Mouse (Mus musculus): ENCODE results near the gene Dscaml1.

Dscaml1 gene

DNA sequence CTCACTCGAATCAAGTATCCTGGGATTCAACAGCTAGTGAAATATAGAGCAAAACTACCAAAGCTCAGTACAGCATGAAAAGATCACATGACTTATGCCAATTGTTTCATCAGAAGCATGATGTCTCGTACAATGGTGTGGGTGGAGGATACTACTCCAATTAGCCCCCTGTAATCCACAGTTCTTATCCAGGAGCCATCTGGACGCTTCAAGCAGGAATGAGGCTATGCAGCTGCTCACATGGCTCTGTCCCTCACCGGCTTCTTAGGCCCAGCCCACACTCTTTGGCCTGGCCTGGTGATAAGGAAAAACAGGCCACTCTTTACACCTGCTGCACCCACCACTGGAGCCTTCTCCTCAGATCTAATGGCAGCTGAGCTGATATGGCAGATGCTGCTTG lies 208.6 kb downstream of the Dscaml1 start:
- no peak for DNase-seq (ENCODE audit: low spot score)

DNA sequence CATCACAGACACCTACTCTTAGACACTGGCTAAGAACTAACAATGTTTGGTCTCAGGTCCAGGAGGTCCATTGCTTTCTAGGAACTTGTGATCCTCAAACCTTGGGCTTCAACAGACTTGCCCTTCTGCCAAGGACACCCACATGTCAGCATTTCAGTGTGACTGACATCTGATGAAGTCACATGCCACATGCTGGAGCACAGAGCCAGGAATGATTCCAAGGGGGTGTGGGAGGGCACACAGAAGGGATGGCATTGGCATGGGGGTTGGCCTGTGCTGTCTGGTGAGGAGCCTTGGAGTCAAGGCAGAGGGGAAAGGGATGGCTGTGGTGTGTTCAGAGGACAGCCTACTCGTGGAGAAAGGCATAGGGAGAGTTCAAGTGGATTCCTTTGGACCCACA lies 210.9 kb downstream of the Dscaml1 start:
- no peak for DNase-seq (ENCODE audit: low spot score)

DNA sequence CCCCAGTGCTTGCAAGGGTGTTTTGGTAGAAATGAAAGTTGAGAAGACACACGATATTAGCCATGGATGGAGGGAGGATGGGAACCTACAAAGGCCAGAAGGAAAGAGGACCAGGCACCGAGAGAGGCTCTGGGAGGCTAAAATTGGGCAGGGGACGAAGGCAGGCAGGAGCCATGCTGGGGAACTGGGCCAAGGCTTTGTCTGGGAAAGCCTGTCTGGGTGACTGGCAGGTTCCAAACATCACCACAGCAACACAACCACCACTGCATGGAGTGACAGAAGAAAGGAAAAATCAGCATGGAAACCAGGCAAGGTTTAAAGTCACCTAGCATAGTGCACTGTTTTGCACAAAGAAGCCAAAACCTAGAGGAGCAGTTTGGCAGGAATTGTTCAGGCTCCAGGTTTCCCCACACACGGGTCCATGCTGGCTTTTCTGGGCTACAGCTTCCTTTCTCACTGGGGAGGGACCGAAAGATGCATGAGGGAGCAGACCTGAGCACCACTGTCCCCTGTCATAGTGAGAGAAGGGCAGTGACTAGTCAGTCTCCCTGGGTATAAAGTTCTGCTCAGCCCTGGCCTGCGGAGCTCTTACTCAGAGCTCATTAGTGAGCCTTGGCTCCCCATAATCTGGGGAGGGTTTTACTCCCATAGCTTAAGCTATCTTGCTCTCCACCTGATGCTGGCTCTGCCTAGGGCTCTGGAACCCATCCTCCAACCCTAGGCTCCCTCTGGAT lies 211.9 kb downstream of the Dscaml1 start:
- DNase-seq (ENCODE audit: low spot score): no peak

DNA sequence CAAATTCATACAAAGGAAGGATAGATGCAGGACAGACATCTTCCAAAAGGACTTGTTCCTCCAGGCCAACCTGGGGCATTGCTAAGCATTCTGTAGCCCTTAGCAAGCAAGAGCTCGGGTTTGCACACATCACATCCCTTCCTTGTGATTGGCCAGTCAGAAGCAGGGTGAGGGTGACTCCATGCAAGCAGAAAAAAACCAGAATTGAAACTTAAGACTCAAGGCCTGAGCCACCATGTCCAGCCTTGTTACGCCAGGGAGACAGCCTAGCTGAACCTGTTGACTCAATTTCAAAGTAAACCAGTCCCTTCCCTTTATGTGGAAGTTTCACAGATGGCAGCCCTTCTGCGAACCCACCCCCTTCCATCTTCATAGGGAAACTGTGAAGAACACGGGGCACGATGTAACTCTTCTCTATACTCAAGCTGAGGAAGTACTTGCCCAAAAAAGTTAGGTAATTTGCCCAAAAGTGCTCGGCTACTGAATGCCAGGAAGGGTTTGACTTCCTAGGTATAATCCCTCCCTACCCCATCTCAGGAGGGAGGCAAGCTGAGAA lies 218.5 kb downstream of the Dscaml1 start:
- no peak for DNase-seq (ENCODE audit: low spot score)

DNA sequence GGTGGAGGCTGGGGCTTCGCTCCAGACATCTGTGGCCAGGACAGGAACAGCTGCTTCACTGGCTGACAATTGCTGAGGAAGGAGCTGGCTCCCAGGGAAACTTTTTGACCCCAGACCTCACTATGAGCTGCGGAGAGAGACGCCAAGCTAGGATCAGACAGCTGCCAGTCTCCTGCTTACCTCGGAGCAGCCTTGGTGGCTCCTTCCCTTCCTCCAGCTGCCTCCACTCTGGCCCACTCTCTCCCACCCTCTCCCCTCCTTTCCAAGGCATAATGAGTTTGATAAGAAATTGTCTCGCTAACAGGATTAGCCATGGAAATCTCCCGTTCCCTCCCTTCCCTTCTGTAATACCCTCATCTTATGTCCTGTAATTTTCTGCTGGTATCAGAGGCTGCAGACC lies 219.1 kb downstream of the Dscaml1 start:
- DNase-seq (ENCODE audit: low spot score): no peak

DNA sequence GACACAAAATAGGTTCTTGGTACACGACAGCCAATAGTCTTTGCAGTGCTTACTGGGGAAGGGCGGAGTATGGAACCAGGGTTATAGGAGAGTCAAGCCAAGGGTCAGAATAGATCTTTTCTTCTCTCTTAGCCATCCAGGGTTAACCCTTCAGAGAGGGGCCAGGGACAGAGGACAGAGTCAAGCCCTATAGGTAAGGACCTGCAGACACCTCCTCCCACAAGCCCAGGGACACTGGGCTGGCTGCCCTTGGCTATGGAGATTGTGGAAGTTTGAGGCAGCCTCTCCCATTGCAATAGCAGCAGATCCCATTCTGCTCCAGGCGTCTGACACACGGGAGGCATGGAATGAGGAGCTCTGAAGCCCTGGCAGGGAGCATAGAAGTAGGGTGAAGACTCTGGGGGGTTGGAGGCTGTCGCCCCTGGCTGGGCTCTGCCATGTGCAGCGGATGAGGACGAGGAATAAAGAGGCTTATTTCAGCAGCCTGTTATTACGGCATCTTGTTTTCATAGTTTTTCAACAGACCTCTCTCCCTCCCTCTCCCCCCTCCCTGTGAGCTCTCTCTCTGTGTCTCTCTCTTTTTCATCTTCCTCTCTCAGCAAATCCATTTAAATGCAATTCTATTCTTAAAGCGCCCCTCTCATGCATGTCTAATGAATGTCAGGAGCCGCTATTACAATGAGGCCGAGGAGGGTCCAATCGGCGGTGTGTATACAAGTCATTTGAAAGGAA lies 224.8 kb downstream of the Dscaml1 start:
- no peak for DNase-seq (ENCODE audit: low spot score)

DNA sequence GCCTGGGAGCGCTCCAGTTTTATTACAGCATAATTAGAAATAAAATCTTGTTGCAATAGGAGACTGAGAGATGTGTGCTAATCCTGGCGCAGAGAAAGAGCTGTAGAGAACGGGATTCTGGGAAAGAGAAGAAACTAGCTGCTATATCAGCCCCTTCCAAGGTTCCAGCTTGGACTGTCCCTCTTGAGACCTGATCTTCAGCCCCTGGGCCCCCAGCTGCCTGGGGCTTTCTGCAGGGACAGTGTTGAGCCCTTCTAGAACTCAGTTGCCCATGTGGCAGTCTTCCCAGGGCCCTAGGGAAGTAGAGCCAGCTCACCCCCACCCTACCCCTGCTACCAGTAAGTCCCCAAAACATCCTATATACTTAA lies 225.4 kb downstream of the Dscaml1 start:
- DNase-seq (ENCODE audit: low spot score): no peak

DNA sequence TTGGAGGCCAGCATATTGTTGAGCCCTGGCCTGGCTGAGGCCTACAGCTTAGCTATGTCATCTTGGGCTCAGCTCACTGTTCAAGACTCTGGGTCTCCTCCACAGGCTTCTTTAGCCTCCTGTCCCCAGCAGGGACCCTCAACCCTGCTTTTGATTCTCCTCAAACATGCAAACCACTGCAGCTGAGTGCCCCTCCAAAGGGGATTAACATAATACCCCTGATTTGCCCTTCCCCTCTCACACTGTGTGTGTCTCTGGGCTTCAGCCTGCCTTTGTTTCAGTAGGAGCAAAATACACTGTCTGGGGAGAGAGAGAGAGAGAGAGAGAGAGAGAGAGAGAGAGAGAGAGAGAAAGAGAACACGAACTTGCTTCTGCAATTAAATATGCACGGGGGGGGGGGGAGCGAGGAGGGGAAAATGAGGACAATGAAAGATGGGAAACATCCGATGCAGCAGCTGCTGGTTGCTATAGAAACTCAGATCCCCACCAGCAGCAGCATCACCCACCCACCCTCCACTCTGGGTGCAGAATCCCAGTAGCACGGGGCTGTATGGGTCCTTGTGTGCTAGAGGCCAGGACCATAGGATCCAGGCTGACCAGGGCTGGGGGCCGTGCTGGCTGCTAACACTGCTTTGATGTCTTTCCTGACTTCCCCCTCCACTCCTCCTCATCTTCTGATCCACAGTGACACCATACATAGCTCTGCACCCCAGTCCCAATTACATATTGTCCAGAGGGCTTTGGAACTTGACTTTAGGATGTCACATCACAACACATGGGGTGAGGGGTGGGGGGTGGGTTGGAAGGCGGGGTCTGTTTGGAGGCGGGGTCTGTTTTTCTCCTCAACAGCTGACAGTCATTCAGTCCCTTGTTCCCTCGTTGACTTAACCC lies 231.0 kb downstream of the Dscaml1 start:
- DNase-seq (ENCODE audit: low spot score): no peak

DNA sequence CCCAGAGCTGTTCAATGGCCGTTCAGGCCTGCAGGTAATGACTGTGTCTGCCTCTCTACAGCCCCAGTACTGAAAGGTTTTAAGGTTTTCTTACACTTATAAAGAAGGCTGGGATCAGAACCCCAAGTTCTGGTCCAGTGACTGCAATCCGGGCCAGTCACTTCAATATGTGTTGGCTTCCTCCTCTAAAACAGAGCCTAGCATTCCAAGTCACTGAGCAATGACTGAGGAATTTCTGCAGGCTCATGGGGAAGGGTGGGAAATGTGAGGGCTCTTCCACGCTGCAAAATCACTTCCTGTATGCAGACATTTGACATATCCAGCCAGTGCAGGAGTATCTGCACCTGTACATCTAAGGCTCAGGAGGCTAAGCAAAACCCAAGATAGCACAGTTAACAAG lies 233.8 kb downstream of the Dscaml1 start:
- DNase-seq (ENCODE audit: low spot score): no peak

DNA sequence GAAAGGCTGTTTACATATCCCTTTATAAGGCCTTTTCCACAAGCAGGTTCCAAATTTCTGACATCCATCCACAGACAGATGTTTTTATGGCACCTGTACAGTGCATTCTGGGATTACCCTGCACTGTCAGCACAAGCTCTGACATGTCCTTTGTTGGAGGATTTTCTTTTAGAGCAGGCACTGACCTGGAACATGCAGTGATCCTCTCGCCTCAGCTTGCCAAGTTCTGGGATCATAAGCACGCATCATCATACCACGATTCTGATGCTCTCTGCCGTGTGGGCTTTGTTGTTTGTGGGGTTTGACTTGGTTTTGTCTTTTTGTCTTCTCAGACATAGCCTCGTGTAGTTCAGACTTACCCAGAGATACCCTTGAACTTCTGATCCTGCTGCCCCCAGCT lies 236.0 kb downstream of the Dscaml1 start:
- DNase-seq (ENCODE audit: low spot score): no peak

DNA sequence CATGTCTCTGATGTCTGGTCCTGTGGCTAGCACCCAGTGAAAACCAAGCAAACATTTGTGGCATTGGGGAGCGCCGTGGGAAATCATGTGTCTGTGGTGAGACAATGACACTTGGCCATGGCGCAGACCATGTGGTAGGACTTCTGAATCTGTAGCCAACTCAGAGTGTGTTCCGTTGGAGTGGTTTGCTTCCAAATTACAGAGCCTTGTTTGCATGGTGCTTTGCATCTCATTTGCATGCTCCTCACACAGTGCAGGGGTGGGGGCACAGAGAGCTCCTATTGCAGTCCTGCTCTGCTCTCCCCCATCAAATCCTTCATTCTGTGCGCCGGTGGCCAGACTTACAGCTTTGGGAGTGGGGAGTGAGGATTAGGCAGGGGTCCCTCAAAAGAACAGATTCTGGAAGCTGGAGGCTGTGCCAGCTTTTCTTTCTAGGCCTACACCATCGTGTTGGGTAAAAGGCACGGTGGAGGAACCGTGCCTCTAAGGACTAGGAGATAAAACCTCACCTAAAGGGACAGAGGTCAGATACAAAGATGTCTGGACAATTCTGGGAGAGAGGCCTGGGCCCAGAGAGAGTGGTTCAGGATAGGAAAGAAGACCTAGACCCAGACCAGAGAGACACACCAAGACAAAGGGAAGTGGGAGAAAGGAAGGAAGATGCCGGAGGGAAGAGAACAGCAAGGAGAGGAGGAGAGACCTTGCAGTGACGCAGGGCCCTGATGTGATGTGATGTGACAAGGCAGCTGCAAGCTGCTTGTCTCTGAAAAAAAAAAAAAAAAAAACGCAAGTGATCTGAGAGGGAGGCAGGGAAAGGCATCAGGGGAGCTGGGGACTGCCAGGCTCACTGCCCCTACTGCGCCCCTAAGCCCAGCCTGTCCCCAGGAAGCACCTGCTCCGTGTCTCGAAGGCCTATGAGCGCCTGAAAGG lies 237.2 kb downstream of the Dscaml1 start:
- no peak for DNase-seq (ENCODE audit: low spot score)

DNA sequence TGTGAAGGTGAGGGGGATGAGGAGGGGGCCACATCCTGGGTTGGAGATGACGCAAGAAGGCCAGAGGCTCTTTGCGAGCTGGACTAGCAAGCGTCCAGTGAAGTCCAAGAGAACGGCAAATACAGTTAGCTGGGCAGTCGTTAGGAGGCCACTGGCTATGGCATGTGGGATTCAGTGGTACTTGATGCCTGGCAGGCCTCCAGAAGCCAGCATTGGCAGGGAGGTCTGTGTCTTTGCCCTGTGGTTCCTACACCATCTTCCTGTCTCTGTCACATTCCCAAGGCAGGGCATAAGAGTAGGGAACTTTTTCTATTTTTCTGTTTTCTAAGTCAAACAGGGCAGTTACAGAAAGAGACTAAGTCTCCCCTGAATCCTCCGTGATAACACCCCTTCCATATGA lies 237.9 kb downstream of the Dscaml1 start:
- DNase-seq (ENCODE audit: low spot score): no peak

DNA sequence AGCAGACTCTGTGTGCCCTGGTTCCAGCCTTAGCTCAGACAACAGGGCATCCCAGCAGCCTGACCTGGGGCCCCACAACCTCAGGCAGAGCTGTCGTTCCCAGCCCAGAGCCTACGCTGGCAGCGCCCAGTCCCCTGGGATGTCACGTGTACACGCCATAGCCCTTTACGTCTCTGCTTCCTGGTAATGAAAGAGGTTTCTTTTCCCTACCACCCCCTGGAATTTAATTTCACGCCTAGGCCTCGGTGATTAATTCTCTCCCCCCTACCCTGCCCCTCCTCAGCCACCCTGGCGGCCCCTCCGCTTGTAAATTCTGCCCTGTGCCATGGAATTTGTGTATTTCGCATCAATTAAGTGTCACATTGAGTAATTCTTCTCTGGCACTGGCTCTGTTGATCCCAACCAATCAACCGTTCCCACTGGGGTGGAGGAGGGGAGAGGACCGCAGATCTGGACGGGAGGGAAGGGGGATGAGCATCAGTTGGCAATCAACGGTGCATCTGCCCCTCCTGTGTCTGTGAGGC lies 238.5 kb downstream of the Dscaml1 start:
- DNase-seq (ENCODE audit: low spot score): no peak

DNA sequence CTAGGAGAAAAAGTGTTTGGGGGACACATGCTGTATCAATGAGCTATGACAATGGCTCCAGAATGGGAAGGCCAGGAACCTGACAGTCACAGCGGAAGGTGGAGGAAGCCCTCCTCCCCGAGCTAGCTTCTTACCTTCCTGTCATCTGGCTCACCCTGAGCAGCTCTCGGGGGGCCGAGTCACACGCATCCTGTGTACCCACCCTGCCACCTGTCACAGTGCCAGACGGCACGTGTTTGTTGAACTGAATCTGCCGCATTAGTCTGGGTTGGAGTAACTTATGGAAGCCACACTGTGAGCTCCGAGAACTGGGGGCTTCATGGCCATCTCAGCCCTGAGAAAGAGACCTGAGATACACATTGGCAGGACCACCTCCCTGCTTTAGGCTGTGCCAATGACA lies 249.5 kb downstream of the Dscaml1 start:
- DNase-seq (ENCODE audit: low spot score): no peak

DNA sequence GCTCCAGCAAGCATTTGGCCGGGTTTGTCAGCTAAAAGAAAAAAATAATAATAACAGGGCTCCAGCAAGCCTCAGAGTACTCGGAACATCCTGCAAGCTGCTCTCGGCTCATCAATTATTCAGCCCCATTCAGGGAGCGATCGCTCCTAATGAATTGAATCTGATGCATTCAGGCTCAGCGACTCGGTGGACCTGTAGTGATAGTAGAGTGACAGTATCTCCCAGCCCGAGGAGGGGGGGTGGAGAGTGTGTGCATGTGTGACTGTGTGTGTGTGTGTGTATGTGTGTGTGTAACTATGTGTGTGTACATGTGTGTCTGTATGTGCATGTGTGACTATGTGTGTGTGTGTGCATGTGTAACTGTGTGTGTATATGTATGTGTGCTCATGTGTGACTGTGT lies 250.2 kb downstream of the Dscaml1 start:
- no peak for DNase-seq (ENCODE audit: low spot score)

DNA sequence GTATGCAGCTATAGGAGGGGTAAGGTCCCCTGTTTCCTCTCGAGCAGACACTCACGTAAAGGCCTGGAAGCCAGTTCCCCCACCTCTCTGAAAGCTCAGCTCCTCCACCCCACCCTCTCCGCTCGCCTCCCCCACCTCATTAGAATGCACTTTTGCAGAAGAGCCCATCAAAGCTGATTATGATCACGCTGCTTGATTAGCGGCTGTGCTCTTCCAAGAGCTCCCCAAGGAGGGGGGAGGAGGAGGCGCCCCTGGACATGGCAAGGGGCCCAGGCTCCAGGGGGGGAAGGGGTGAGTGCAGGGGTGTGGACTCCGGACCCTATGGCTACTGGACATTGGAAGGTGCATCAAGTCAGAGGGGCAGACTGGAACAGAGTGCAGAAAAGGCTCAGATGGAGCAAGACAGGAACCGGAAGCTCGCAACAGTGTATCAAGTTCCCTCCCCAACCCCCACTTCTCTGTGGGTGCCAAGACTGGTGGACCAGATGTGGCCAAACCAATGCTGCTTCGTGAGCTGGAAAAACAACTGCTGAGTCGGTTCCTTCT lies 250.9 kb downstream of the Dscaml1 start:
- DNase-seq (ENCODE audit: low spot score): no peak

DNA sequence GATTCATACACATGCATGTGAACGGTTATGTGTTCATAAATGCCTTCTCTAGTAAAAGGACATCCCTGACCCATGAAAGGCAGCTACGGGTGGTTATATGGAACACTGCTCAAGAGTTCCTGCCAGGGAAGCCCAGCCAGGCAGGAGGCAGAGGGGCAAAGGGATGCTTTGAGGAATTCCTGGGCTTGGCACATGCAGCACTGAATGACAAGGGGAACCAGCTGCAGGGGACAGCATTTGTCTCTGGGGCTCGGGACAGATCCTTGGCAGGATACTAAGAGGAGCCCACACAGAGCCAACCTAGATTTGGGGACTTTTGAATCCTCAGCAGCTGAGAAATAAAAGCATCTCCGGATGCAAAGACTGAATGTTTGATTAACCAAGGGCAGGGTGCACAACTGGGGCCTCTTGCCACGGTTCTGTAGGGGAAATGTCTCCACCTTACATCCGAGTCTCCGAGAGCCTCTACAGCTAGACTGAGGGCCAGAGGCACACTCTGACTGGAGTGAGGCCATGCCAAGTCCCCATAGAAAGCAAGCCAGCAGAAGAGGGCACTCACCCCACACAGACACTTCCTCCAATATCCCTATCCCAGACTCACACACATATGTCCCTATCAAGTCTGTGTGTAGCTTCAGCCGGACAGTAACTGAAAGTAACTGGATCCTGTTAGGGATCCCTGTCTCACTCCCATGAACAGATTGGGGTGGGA lies 251.7 kb downstream of the Dscaml1 start:
- DNase-seq (ENCODE audit: low spot score): no peak

DNA sequence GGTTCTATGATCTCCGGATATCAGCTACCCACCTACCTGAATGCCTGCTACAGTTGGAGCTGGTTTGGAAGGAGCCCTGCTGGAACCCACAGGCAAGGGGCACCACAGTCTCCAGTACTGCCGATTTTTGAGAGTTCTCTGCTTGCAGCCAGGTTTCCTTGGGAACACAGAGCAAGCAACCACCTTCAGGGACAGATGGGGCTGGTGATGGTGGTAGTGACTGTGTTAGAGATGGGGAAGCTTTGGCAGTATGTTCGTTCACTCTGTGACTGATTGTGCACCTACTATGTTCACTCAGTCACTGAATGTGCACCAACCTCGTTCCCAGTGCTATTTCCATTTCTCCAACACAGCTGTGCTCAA lies 252.2 kb downstream of the Dscaml1 start:
- no peak for DNase-seq (ENCODE audit: low spot score)

DNA sequence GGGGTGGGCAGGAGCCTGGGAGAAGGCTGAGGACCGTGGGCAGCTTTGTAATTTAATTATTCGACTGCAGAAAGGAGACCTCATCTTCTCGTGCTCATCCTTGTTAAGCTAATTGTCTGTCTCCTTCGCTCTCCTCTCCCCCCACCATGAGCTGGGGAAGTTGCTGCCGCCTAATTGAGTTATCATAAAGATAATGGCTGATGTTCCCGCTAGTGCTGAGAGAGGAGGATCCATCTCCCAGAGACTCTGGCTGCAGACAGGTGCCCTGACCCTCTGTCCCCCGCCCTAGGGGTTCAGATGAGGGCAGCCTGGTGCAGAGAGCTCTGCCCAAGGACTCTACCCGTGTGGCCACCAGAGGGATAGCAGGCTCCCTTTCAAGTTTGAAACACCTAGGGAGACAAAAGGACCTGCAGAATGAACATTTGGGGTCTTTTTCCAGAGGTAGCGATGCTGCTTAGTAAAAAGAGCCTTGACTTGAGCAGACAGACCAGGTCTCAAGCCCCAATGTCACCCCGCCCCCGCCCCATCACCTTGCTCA lies 256.1 kb downstream of the Dscaml1 start:
- no peak for DNase-seq (ENCODE audit: low spot score)
